Mouse (Mus musculus) embryo, embryonic 9.5 days (tissue): ENCODE measurements around the gene Hnrnpm.
"Not testable (repeated sequence)": the region's sequence is repeated elsewhere in the genome, so short reads cannot be mapped to it uniquely, and the experiment has no call there.

Source experiments
- DNase-seq: peaks from one replicate; pipeline ENCODE4 v3.0.0-alpha.2; 2017; ENCODE audit errors: extremely low spot score

The Hnrnpm gene

GRCm38 (mm10) chr17:33686760-33687159 lies at the start of gene Hnrnpm:
Gene Hnrnpm, minus strand, starts transcription at chr17:33686860.
- no peak for DNase-seq

- DNase-seq, result not testable (repeated sequence)
Measured at GRCm38 (mm10) chr17:33733526-33733925, 46.9 kb upstream of the Hnrnpm start.

- DNase-seq, result not testable (repeated sequence)
Measured at GRCm38 (mm10) chr17:33732556-33733083, 46.0 kb upstream of the Hnrnpm start.

- DNase-seq, result no peak
Measured at GRCm38 (mm10) chr17:33729215-33729614, 42.6 kb upstream of the Hnrnpm start.

- DNase-seq, result no peak
Measured at GRCm38 (mm10) chr17:33728396-33728795, 41.7 kb upstream of the Hnrnpm start.

- DNase-seq, result no peak
Measured at GRCm38 (mm10) chr17:33719736-33720378, 33.2 kb upstream of the Hnrnpm start.

GRCm38 (mm10) chr17:33718944-33719725 lies 32.5 kb upstream of the Hnrnpm start:
- DNase-seq, result no peak

GRCm38 (mm10) chr17:33718384-33718881 lies 31.8 kb upstream of the Hnrnpm start, which contains the start of gene March2:
Gene March2, minus strand, starts transcription at chr17:33718670.
- peak; percentile 99 for DNase-seq

- no peak for DNase-seq
Measured at GRCm38 (mm10) chr17:33717982-33718381, 31.3 kb upstream of the Hnrnpm start.

- DNase-seq, result no peak
Measured at GRCm38 (mm10) chr17:33717246-33717645, 30.6 kb upstream of the Hnrnpm start.

GRCm38 (mm10) chr17:33714779-33715178 lies 28.1 kb upstream of the Hnrnpm start:
- DNase-seq, result no peak

GRCm38 (mm10) chr17:33713271-33713670 lies 26.6 kb upstream of the Hnrnpm start:
- DNase-seq, result no peak

- no peak for DNase-seq
Measured at GRCm38 (mm10) chr17:33709834-33710233, 23.2 kb upstream of the Hnrnpm start.

GRCm38 (mm10) chr17:33703091-33703490 lies 16.4 kb upstream of the Hnrnpm start:
- DNase-seq, result no peak

GRCm38 (mm10) chr17:33702178-33702577 lies 15.5 kb upstream of the Hnrnpm start:
- DNase-seq, result no peak

- DNase-seq, result no peak
Measured at GRCm38 (mm10) chr17:33695471-33695870, 8.8 kb upstream of the Hnrnpm start.

- peak; percentile 95 for DNase-seq
Measured at GRCm38 (mm10) chr17:33685249-33685653, 1.4 kb downstream of the Hnrnpm start.

GRCm38 (mm10) chr17:33684671-33685231 lies 1.9 kb downstream of the Hnrnpm start:
- DNase-seq, result no peak

- no peak for DNase-seq
Measured at GRCm38 (mm10) chr17:33681767-33682166, 4.9 kb downstream of the Hnrnpm start.

GRCm38 (mm10) chr17:33678771-33679170 lies 7.9 kb downstream of the Hnrnpm start:
- DNase-seq, result no peak

- no peak for DNase-seq
Measured at GRCm38 (mm10) chr17:33676086-33676485, 10.6 kb downstream of the Hnrnpm start.

GRCm38 (mm10) chr17:33675452-33675851 lies 11.2 kb downstream of the Hnrnpm start:
- no peak for DNase-seq
